Comparison of ENCODE assay signal across 8 mouse cellular contexts in genomic region chr7:118242911-118243412, GRCm38 (mm10). TPM values are rescaled to one million over a fixed set of nuclear protein-coding genes. Genes with fewer than 3 reads are reported as not detected.
DNase-seq lines count a peak whose midpoint lies in the region; ATAC-seq lines count a peak whose summit lies in the region.

No protein-coding gene starts in this region.

- peak overlapping the region; percentile 98 for H3K27ac ChIP-seq in heart, embryonic 11.5 days (ENCODE audit: low read depth, low read length)
- peak overlapping the region; percentile 97 for H3K27ac ChIP-seq in embryonic facial prominence, embryonic 12.5 days
- peak overlapping the region; percentile 96 for H3K27ac ChIP-seq in kidney, embryonic 16.5 days (ENCODE audit: low read length)
- H3K27ac ChIP-seq in midbrain, embryonic 15.5 days, result peak overlapping the region; percentile 94

- under 1% methylated on average over 50 of the region's 50 CpGs for WGBS in heart, embryonic 11.5 days (ENCODE audit: insufficient replicate concordance)
- under 1% methylated on average over 50 of the region's 50 CpGs for WGBS in embryonic facial prominence, embryonic 12.5 days
- under 1% methylated on average over 45 of the region's 50 CpGs for WGBS in kidney, embryonic 16.5 days
- under 1% methylated on average over 50 of the region's 50 CpGs for WGBS in midbrain, embryonic 15.5 days

- peak overlapping the region; percentile 93 for H3K9ac ChIP-seq in heart, embryonic 11.5 days (ENCODE audit: low read depth, low read length)
- peak overlapping the region; percentile 97 for H3K9ac ChIP-seq in embryonic facial prominence, embryonic 12.5 days
- peak overlapping the region; percentile 98 for H3K9ac ChIP-seq in kidney, embryonic 16.5 days (replicated peaks; ENCODE audit: low read length)
- peak overlapping the region; percentile 81 for H3K9ac ChIP-seq in midbrain, embryonic 15.5 days

- peak; percentile 45 for ATAC-seq in heart, embryonic 11.5 days (replicated peaks; ENCODE audit: insufficient number of reproducible peaks, low FRiP score, low TSS enrichment)
- peak; percentile 3 for ATAC-seq in CD4-positive, CD25-positive, alpha-beta regulatory T cell, adult 4 months
- peak; percentile 53 for ATAC-seq in embryonic facial prominence, embryonic 12.5 days (ENCODE audit: insufficient number of reproducible peaks, insufficient read depth, low FRiP score, low TSS enrichment)
- ATAC-seq in kidney, embryonic 16.5 days (ENCODE audit: low FRiP score, low TSS enrichment), result peak; percentile 65
- peak; percentile 55 for ATAC-seq in midbrain, embryonic 15.5 days (replicated peaks)
- no peak for ATAC-seq in inflammation-experienced regulatory T-cells, adult 6 months

- DNase-seq in heart, adult 18-20 months, result no peak
- DNase-seq in urinary bladder, postnatal 10 days (ENCODE audit: low spot score), result no peak

- H3K9me3 ChIP-seq in heart, embryonic 11.5 days (replicated peaks; ENCODE audit: control insufficient read depth, low read length), result peaks cover 3% of the 10 kb centered on the region; the same call in 1 of the 2 replicates
- H3K9me3 ChIP-seq in embryonic facial prominence, embryonic 12.5 days, result no peaks in the 10 kb centered on the region
- H3K9me3 ChIP-seq in kidney, embryonic 16.5 days (ENCODE audit: low read length), result no peaks in the 10 kb centered on the region; the same call in 1 of the 2 replicates
- no peaks in the 10 kb centered on the region for H3K9me3 ChIP-seq in midbrain, embryonic 15.5 days

- H3K4me2 ChIP-seq in heart, embryonic 11.5 days, result peak overlapping the region; percentile 76
- H3K4me2 ChIP-seq in embryonic facial prominence, embryonic 12.5 days (replicated peaks), result peak overlapping the region; percentile 64
- peak overlapping the region; percentile 78 for H3K4me2 ChIP-seq in kidney, embryonic 16.5 days (replicated peaks; ENCODE audit: low read depth, low read length)
- H3K4me2 ChIP-seq in midbrain, embryonic 15.5 days, result peak overlapping the region; percentile 65

- no peaks in the 10 kb centered on the region for H3K27me3 ChIP-seq in heart, embryonic 11.5 days (ENCODE audit: control insufficient read depth, insufficient read depth, low read length)
- no peaks in the 10 kb centered on the region for H3K27me3 ChIP-seq in embryonic facial prominence, embryonic 12.5 days
- H3K27me3 ChIP-seq in kidney, embryonic 16.5 days (ENCODE audit: insufficient read depth, low read length), result no peaks in the 10 kb centered on the region
- no peaks in the 10 kb centered on the region for H3K27me3 ChIP-seq in midbrain, embryonic 15.5 days (replicated peaks)

- 0 out of 2 replicates have a peak, but pooled peaks cover 3% of the 10 kb centered on the region for H3K4me1 ChIP-seq in heart, embryonic 11.5 days (ENCODE audit: control insufficient read depth, insufficient read depth, low read length)
- peaks cover 8% of the 10 kb centered on the region for H3K4me1 ChIP-seq in embryonic facial prominence, embryonic 12.5 days
- peaks cover 9% of the 10 kb centered on the region for H3K4me1 ChIP-seq in kidney, embryonic 16.5 days (ENCODE audit: insufficient read depth, low read length)
- H3K4me1 ChIP-seq in midbrain, embryonic 15.5 days, result peaks cover 15% of the 10 kb centered on the region

- H3K36me3 ChIP-seq in heart, embryonic 11.5 days (ENCODE audit: control insufficient read depth, insufficient read depth, low read length), result no peaks in the 10 kb centered on the region
- H3K36me3 ChIP-seq in embryonic facial prominence, embryonic 12.5 days, result no peaks in the 10 kb centered on the region
- no peaks in the 10 kb centered on the region for H3K36me3 ChIP-seq in kidney, embryonic 16.5 days (ENCODE audit: insufficient read depth, low read length)
- no peaks in the 10 kb centered on the region for H3K36me3 ChIP-seq in midbrain, embryonic 15.5 days (replicated peaks)

- H3K4me3 ChIP-seq in heart, embryonic 11.5 days (ENCODE audit: low read depth, low read length), result peak overlapping the region; percentile 78
- peak overlapping the region; percentile 97 for H3K4me3 ChIP-seq in embryonic facial prominence, embryonic 12.5 days
- peak overlapping the region; percentile 98 for H3K4me3 ChIP-seq in kidney, embryonic 16.5 days (ENCODE audit: low read length)
- H3K4me3 ChIP-seq in midbrain, embryonic 15.5 days, result peak overlapping the region; percentile 78

RNA-seq across cellular contexts. Expression of gene Smg1, which starts 0.5 kb away (rescaled TPM):
- polyA plus RNA-seq in heart, embryonic 11.5 days (2014; fragmentation: Nextera tagmentation; extraction: Ambion mirVana), result 10.4 and 19.0 TPM in 2 replicates
- 10 to 100 TPM; 33.4 to 39.3 TPM for total RNA-seq in heart, adult 18-20 months (2021)
- 10 to 100 TPM; 30.2 to 44.0 TPM for polyA plus RNA-seq in CD4-positive, CD25-positive, alpha-beta regulatory T cell, adult 4 months (2017; shearing (Covaris generic))
- 26.6 and 27.0 TPM in 2 replicates for polyA plus RNA-seq in embryonic facial prominence, embryonic 12.5 days (2016; fragmentation: Nextera tagmentation; extraction: Ambion mirVana)
- polyA plus RNA-seq in kidney, embryonic 16.5 days (2015; fragmentation: Nextera tagmentation; extraction: Ambion mirVana), result 11.7 and 15.2 TPM in 2 replicates
- 22.5 and 24.5 TPM in 2 replicates for polyA plus RNA-seq in midbrain, embryonic 15.5 days (2015; fragmentation: Nextera tagmentation; extraction: Ambion mirVana)
- 10 to 100 TPM; 19.5 to 33.9 (median 33.0) TPM for polyA plus RNA-seq in inflammation-experienced regulatory T-cells, adult 6 months (2017; shearing (Covaris generic))
